Mouse (Mus musculus) bone marrow macrophage, adult 2 months (primary cell): ENCODE data around the gene S100a2. TPM values are rescaled to one million over a fixed set of nuclear protein-coding genes. Genes with fewer than 3 reads are reported as not detected.

ENCODE experiments used
- H3K27ac ChIP-seq: 2 replicates; pipeline ENCODE4 v1.5.1; 2012; ENCODE audit warnings: low read depth, low read length; ENCODE audit not compliant: insufficient read depth
- H3K4me1 ChIP-seq: 2 replicates; pipeline ENCODE4 v1.6.1; 2012; ENCODE audit warnings: low read length; ENCODE audit not compliant: control insufficient read depth, insufficient read depth
- H3K4me3 ChIP-seq: 2 replicates; pipeline ENCODE4 v1.5.1; 2012; ENCODE audit warnings: mild to moderate bottlenecking, low read length, moderate library complexity; ENCODE audit not compliant: insufficient read depth
- CTCF ChIP-seq: IDR thresholded peaks from 2 replicates; pipeline ENCODE4 v1.5.1; 2012; ENCODE audit warnings: low read depth, mild to moderate bottlenecking, low read length, moderate library complexity
- POLR2A ChIP-seq: IDR thresholded peaks from 2 replicates; pipeline ENCODE4 v1.6.1; 2012; ENCODE audit warnings: mild to moderate bottlenecking, low read depth, low read length, borderline replicate concordance
- polyA plus RNA-seq: library from polyadenylated mRNA; stranded (reverse); fragments of >200 nt; gene quantifications from 2 replicates; pipeline ENCODE4 v1.2.4, GENCODE M21; 2012; ENCODE audit not compliant: missing spikeins, insufficient read depth, insufficient read length

The S100a2 gene
- polyA plus RNA-seq, 1 experiment: not detected

GRCm38 (mm10) chr3:90595556-90595955 is 5.5 kb downstream of the S100a2 start:
- H3K27ac ChIP-seq: no peak overlapping the region
- TF ChIP-seq POLR2A (no peak), CTCF (no peak)
- H3K4me3 ChIP-seq: no peak overlapping the region
- H3K4me1 ChIP-seq: peaks cover 22% of the 10 kb centered on the region

GRCm38 (mm10) chr3:90596810-90597209 is 6.8 kb downstream of the S100a2 start:
- H3K4me3 ChIP-seq: no peak overlapping the region
- TF ChIP-seq POLR2A (no peak), CTCF (no peak)
- no peak overlapping the region for H3K27ac ChIP-seq
- H3K4me1 ChIP-seq: peaks cover 31% of the 10 kb centered on the region

- no peak for TF ChIP-seq POLR2A
- TF ChIP-seq CTCF: no peak
- H3K27ac ChIP-seq: no peak overlapping the region
- H3K4me3 ChIP-seq: no peak overlapping the region
- H3K4me1 ChIP-seq: peaks cover 33% of the 10 kb centered on the region
Measured at GRCm38 (mm10) chr3:90597736-90598135, 7.7 kb downstream of the S100a2 start.

GRCm38 (mm10) chr3:90598212-90598611 is 8.2 kb downstream of the S100a2 start:
- no peak overlapping the region for H3K27ac ChIP-seq
- TF ChIP-seq CTCF (no peak), POLR2A (no peak)
- no peak overlapping the region for H3K4me3 ChIP-seq
- H3K4me1 ChIP-seq: peaks cover 37% of the 10 kb centered on the region

GRCm38 (mm10) chr3:90599401-90599800 is 9.4 kb downstream of the S100a2 start:
- no peak overlapping the region for H3K27ac ChIP-seq
- no peak overlapping the region for H3K4me3 ChIP-seq
- no peak for TF ChIP-seq POLR2A
- no peak for TF ChIP-seq CTCF
- H3K4me1 ChIP-seq: peaks cover 40% of the 10 kb centered on the region

GRCm38 (mm10) chr3:90600036-90600435 is 10.0 kb downstream of the S100a2 start:
- no peak overlapping the region for H3K4me3 ChIP-seq
- no peak overlapping the region for H3K27ac ChIP-seq
- H3K4me1 ChIP-seq: peaks cover 40% of the 10 kb centered on the region
- TF ChIP-seq CTCF (no peak), POLR2A (no peak)

- TF ChIP-seq CTCF: no peak
- no peak for TF ChIP-seq POLR2A
- Histone ChIP-seq H3K4me1 (peaks cover 44% of the 10 kb centered on the region), H3K4me3 (no peak overlapping the region), H3K27ac (no peak overlapping the region)
Measured at GRCm38 (mm10) chr3:90600458-90601195, 10.6 kb downstream of the S100a2 start.

GRCm38 (mm10) chr3:90601486-90602110 is 11.6 kb downstream of the S100a2 start, which contains the start of gene Gm42674:
Gene Gm42674, plus strand, starts transcription at chr3:90601904.
- H3K27ac ChIP-seq: no peak within 1 kb of the TSS
- no peak within 1 kb of the TSS for H3K4me3 ChIP-seq
- no peak for TF ChIP-seq POLR2A
- TF ChIP-seq CTCF: no peak
- peaks cover 51% of the 10 kb centered on the region for H3K4me1 ChIP-seq

- no peak for TF ChIP-seq POLR2A
- TF ChIP-seq CTCF: no peak
- Histone ChIP-seq H3K4me1 (peaks cover 57% of the 10 kb centered on the region), H3K27ac (peak within 1 kb of the TSS; percentile 87), H3K4me3 (peak within 1 kb of the TSS; percentile 69)
Measured at GRCm38 (mm10) chr3:90603623-90604022, 13.6 kb downstream of the S100a2 start, which contains the start of gene S100a4. Gene S100a4, plus strand, starts transcription at chr3:90603771.

GRCm38 (mm10) chr3:90604416-90604815 is 14.4 kb downstream of the S100a2 start:
- TF ChIP-seq POLR2A (no peak), CTCF (no peak)
- Histone ChIP-seq H3K4me1 (peaks cover 61% of the 10 kb centered on the region), H3K27ac (peak overlapping the region; percentile 87), H3K4me3 (peak overlapping the region; percentile 69)

GRCm38 (mm10) chr3:90605049-90605448 is 15.0 kb downstream of the S100a2 start:
- H3K27ac ChIP-seq: peak overlapping the region; percentile 68
- peak overlapping the region; percentile 69 for H3K4me3 ChIP-seq
- H3K4me1 ChIP-seq: peaks cover 62% of the 10 kb centered on the region
- TF ChIP-seq CTCF: no peak
- TF ChIP-seq POLR2A: no peak
